Mouse (Mus musculus) splenic B cell, adult 2 months (primary cell): ENCODE data around the gene Gm21958.
"Not testable (repeated sequence)": the region's sequence is repeated elsewhere in the genome, so short reads cannot be mapped to it uniquely, and the experiment has no call there.

Experiments used
- DNase-seq: peaks from one replicate; pipeline ENCODE4 v3.0.0-alpha.2; 2011; ENCODE audit warnings: low read depth, low spot score
- H3K27me3 ChIP-seq: 2 replicates; pipeline ENCODE4 v1.6.1; 2012; ENCODE audit warnings: mild to moderate bottlenecking, low read length, moderate library complexity, mixed read lengths; ENCODE audit not compliant: control insufficient read depth, poor library complexity, insufficient read depth, severe bottlenecking
- H3K36me3 ChIP-seq: 2 replicates; pipeline ENCODE4 v1.6.1; 2012; ENCODE audit warnings: mild to moderate bottlenecking, low read length, moderate library complexity, mixed read lengths; ENCODE audit not compliant: control insufficient read depth, poor library complexity, insufficient read depth, severe bottlenecking

Gm21958 gene

GRCm38 (mm10) chr3:54734411-54735246, 20.5 kb upstream of the Gm21958 start:
- Histone ChIP-seq H3K36me3 (peaks cover 5% of the 10 kb centered on the region), H3K27me3 (no peaks in the 10 kb centered on the region)
- peak; percentile 93 for DNase-seq

- Histone ChIP-seq H3K36me3 (peaks cover 8% of the 10 kb centered on the region), H3K27me3 (no peaks in the 10 kb centered on the region)
- no peak for DNase-seq
Observed at GRCm38 (mm10) chr3:54732371-54732770, 18.2 kb upstream of the Gm21958 start.

DNA sequence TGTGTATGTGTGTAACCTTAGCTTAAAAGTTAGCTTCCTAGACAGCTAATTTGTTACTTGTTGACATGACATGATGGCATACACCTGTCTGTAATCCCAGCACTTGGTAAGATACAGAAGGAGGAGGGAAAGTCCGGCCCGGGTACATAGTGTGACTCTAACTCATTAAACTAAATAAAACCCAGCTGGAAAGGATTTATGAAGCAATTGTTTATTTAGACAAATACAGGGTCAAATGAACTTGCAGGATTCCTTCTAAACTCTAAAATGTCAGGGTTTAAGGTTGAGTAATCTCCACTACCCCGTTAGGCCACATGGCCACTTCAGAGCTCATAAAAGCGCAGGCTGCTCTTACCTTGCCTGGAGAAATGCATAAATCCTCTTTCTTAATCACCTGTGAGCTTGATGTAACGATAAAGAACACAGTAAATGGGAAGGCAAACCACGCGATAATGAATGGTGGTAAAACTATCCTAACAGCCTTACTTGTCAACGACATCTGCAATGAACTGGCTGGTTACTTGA, 17.5 kb upstream of the Gm21958 start:
- Histone ChIP-seq H3K36me3 (peaks cover 8% of the 10 kb centered on the region), H3K27me3 (no peaks in the 10 kb centered on the region)
- DNase-seq = no peak

- DNase-seq = no peak
- H3K36me3 ChIP-seq = peaks cover 8% of the 10 kb centered on the region
- no peaks in the 10 kb centered on the region for H3K27me3 ChIP-seq
Observed at GRCm38 (mm10) chr3:54728100-54728499, 13.9 kb upstream of the Gm21958 start.

DNA sequence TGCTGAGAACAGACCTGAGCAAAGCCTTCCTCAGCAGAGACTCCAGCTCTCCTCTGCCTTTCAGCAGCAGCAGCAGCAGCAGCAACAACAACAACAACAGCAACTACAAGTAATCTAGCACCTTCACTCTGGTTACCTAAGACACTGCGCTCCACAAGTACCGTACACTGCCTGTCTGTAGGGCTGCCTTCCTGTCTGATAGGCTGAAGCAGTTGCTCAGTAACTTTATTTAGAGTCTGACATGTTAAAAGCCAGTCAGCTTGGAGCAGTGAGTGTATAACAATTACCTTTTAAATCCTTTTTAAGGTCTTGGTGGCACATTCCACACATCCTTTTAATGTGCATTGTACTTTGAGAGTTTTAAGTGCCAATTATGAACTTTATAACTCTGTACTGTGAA, 13.4 kb upstream of the Gm21958 start:
- peaks cover 8% of the 10 kb centered on the region for H3K36me3 ChIP-seq
- no peak for DNase-seq
- no peaks in the 10 kb centered on the region for H3K27me3 ChIP-seq

DNA sequence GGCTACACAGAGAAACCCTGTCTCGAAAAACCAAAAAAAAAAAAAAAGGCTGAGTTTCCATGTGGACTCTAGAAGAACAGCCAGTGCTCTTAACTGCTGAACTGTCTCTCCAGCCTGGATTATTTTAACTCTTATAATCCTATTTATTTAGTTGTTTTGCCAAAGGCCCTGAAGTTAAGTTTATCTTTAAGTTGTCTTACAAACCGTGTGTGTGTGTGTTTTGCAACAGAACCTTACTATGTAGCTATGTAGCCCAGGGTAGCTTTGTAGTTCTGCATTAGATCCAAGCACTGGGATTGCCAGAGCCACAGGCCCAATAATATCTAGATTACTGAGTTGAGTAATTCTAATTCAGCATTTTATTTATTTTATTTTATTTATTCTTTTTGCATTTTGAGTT, 11.2 kb upstream of the Gm21958 start:
- DNase-seq = no peak
- Histone ChIP-seq H3K27me3 (no peaks in the 10 kb centered on the region), H3K36me3 (peaks cover 7% of the 10 kb centered on the region)

- Histone ChIP-seq H3K36me3 (peaks cover 4% of the 10 kb centered on the region), H3K27me3 (no peaks in the 10 kb centered on the region)
- peak; percentile 74 for DNase-seq
Observed at GRCm38 (mm10) chr3:54723741-54724500, 9.8 kb upstream of the Gm21958 start.

- Histone ChIP-seq H3K27me3 (no peaks in the 10 kb centered on the region), H3K36me3 (peaks cover 18% of the 10 kb centered on the region)
- peak; percentile 46 for DNase-seq
Observed at GRCm38 (mm10) chr3:54718947-54719346, 4.8 kb upstream of the Gm21958 start.

- no peaks in the 10 kb centered on the region for H3K27me3 ChIP-seq
- DNase-seq = no peak
- peaks cover 23% of the 10 kb centered on the region for H3K36me3 ChIP-seq
Observed at GRCm38 (mm10) chr3:54717348-54717747, 3.2 kb upstream of the Gm21958 start.

DNA sequence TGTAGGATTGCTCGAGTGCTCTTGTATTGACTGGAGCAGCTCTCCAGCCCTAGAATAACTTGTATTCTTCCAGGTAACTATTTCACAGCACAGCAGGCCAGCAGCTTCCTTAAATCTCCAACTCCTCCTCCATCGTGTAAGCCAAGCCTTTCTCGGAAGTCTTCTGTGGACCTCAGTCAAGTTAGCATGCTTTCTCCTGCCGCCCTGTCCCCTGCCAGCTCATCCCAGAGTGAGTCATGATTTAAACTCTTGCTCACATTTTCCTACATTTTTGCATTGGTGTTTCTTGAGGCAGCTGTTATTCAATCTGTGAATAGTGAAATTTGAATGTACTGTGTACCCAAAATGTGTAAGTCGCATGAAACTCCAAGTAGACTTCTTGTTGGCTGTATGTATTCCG, 1.3 kb upstream of the Gm21958 start:
- H3K27me3 ChIP-seq = no peaks in the 10 kb centered on the region
- H3K36me3 ChIP-seq = peaks cover 27% of the 10 kb centered on the region
- no peak for DNase-seq

DNA sequence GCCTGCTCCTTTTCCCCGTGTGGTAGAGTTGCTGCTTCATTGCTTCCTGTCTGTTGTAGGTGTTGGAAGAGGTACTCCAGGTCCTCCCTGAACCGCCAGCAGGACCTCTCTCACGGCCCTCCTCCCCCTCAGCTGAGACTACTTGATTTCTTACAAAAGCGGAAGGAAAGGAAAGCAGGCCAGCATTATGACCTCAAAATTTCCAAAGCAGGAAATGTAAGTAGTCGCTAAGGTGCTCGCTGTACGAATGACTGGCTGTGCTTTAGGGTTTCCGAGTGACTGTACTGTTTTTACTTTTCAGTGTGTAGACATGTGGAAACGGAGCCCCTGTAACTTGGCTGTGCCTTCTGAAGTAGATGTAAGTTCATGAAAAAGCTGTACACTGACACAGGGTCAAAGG, 5.2 kb downstream of the Gm21958 start:
- DNase-seq = peak; percentile 80
- Histone ChIP-seq H3K36me3 (peaks cover 17% of the 10 kb centered on the region), H3K27me3 (no peaks in the 10 kb centered on the region)

DNA sequence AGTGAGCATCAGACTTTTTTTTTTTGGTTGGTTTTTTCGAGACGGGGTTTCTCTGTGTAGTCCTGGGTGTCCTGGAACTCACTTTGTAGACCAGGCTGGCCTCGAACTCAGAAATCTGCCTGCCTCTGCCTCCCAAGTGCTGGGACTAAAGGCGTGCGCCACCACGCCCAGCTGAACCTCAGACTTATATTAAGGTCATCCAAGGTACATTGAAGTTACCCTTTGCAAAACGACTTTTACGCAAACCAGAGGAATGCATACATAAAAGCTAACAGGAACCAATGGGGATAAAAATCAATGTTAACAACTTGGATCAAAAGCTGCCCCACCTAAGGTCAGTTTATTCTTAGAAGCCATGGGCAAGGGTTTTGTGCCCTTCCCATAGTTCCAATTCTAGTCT, 10.0 kb downstream of the Gm21958 start:
- DNase-seq = not testable (repeated sequence)

GRCm38 (mm10) chr3:54699759-54700301, 14.3 kb downstream of the Gm21958 start:
- no peaks in the 10 kb centered on the region for H3K27me3 ChIP-seq
- H3K36me3 ChIP-seq = peaks cover 17% of the 10 kb centered on the region; the same call in 1 of the 2 replicates
- no peak for DNase-seq

More for the DNA sequence above, 10.0 kb downstream of the Gm21958 start:
- H3K27me3 ChIP-seq = not testable (repeated sequence)
- H3K36me3 ChIP-seq = peaks cover 11% of the 10 kb centered on the region; the same call in 1 of the 2 replicates

GRCm38 (mm10) chr3:54693056-54693415, 21.1 kb downstream of the Gm21958 start:
- Histone ChIP-seq H3K27me3 (no peaks in the 10 kb centered on the region), H3K36me3 (peaks cover 9% of the 10 kb centered on the region; the same call in 1 of the 2 replicates)
- no peak for DNase-seq
